Mouse (Mus musculus): Measurements from ENCODE around the gene Pnldc1.

DNA sequence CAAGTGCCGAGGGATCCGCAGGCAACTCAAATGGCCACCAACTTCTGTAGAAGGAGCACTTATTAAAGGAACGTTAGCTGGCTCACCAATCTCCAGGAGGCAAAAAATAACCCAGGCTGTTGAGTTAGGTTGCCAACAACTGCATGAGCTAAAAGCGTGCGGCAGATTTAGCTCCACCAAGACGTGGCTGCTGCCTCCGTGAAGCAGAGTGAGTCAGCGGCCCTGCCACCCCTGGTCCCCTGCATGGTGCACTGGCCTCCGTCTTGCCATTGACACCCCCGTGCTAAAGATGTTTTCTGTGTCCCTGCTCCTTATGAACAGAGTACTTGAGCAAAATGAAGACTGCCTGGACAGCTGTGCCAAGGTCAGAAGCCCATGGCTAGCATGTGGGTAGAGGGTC, 43.2 kb downstream of the Pnldc1 start:
- no peak for TF ChIP-seq POLR2A (IDR thresholded peaks at IDR 0.05; ENCODE audit: insufficient read length, low read depth)
- no peak for TF ChIP-seq POLR2AphosphoS2 (IDR thresholded peaks at IDR 0.05; ENCODE audit: insufficient read length, low read depth)
- no peak for TF ChIP-seq USF1 (IDR thresholded peaks at IDR 0.05; ENCODE audit: low read depth)
- no peak for TF ChIP-seq MYOD1 (IDR thresholded peaks at IDR 0.05; ENCODE audit: control insufficient read depth in 1 of 3, insufficient read length in 2 of 3, low read depth in 2 of 3)
- TF ChIP-seq E2F4 (IDR thresholded peaks at IDR 0.05; ENCODE audit: insufficient read depth) = no peak

Data from myocyte (in vitro differentiated cells).